Mouse (Mus musculus) embryonic facial prominence, embryonic 15.5 days (tissue): ENCODE results near the gene Kcnip2. TPM values are rescaled to one million over a fixed set of nuclear protein-coding genes. Genes with fewer than 3 reads are reported as not detected.
A peak's percentile ranks its signal among the peaks of the same experiment; 100 is the strongest.
"Not testable (repeated sequence)": the region's sequence is repeated elsewhere in the genome, so short reads cannot be mapped to it uniquely, and the experiment has no call there.

Experiments
- ATAC-seq: fragments of 200-750 bp; cut with Nextera tagmentation; 2 replicates; pipeline ENCODE4 v1.8.0; 2017; ENCODE audit warnings: low read depth, moderate TSS enrichment; ENCODE audit not compliant: insufficient number of reproducible peaks, low FRiP score, low TSS enrichment
- H3K27ac ChIP-seq: fragments of 300-500 bp; sonication (generic); replicated peaks from 2 replicates; pipeline ENCODE4 v1.5.1; 2015; ENCODE audit warnings: mild to moderate bottlenecking, inconsistent platforms
- H3K27me3 ChIP-seq: fragments of 300-500 bp; sonication (generic); 2 replicates; pipeline ENCODE4 v1.6.1; 2015; ENCODE audit warnings: inconsistent platforms
- H3K36me3 ChIP-seq: fragments of 300-500 bp; sonication (generic); 2 replicates; pipeline ENCODE4 v1.6.1; 2015; ENCODE audit warnings: mild to moderate bottlenecking, inconsistent platforms
- H3K4me1 ChIP-seq: fragments of 300-500 bp; sonication (generic); 2 replicates; pipeline ENCODE4 v1.6.1; 2015; ENCODE audit warnings: inconsistent platforms
- H3K4me2 ChIP-seq: fragments of 300-500 bp; sonication (generic); replicated peaks from 2 replicates; pipeline ENCODE4 v1.6.1; 2015; ENCODE audit warnings: mild to moderate bottlenecking, inconsistent platforms
- H3K4me3 ChIP-seq: fragments of 300-500 bp; sonication (generic); replicated peaks from 2 replicates; pipeline ENCODE4 v1.5.1; 2015; ENCODE audit warnings: mild to moderate bottlenecking, inconsistent platforms
- H3K9ac ChIP-seq: fragments of 300-500 bp; sonication (generic); 2 replicates; pipeline ENCODE4 v1.6.1; 2015; ENCODE audit warnings: inconsistent platforms
- H3K9me3 ChIP-seq: fragments of 300-500 bp; sonication (generic); replicated peaks from 2 replicates; pipeline ENCODE4 v1.6.1; 2016; ENCODE audit warnings: inconsistent platforms
- WGBS: fragments of 180-500 bp; shearing (Covaris S2); methylation state at CpG from one replicate; pipeline ENCODE4 v1.1.7; 2015; 5-methylcytosine and 5-hydroxymethylcytosine counted together
- polyA plus RNA-seq: library from polyadenylated mRNA; unstranded; fragments of >200 nt; fragmentation: Nextera tagmentation; extraction: Ambion mirVana; gene quantifications from 2 replicates; pipeline ENCODE4 v1.2.1, GENCODE M21; 2015

The Kcnip2 gene
- polyA plus RNA-seq, 1 experiment from 2014 or later = 2.5 TPM

DNA sequence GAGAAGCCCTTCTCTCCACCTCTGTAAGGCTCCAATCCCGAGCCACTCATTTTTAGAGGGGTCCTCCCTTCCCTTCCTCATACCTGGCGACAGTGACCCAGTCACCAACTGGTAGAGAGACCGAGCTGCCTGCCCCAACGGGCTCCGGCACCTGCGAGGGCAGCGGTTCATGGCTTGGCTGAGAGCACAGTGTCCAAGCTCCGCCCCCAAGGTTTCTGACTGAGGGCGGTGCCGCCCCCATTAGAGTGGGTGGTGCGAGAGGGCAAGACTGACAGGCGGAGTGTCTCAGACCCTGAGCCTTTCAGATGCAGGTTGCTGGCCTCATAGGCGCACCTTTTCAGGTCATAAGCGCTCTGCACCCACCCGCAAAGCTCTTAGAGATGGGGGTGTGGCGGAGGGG, 3.7 kb downstream of the Kcnip2 start:
- no peaks in the 10 kb centered on the region for H3K36me3 ChIP-seq
- H3K9ac ChIP-seq = no peak overlapping the region
- no peak overlapping the region for H3K27ac ChIP-seq
- H3K4me2 ChIP-seq = peak overlapping the region; percentile 40
- no peak overlapping the region; the same call in 1 of the 2 replicates for H3K4me3 ChIP-seq
- 3% methylated on average over 16 of the region's 16 CpGs for WGBS
- H3K27me3 ChIP-seq = peaks cover 6% of the 10 kb centered on the region
- ATAC-seq = no peak
- peaks cover 37% of the 10 kb centered on the region for H3K4me1 ChIP-seq
- H3K9me3 ChIP-seq = no peaks in the 10 kb centered on the region

DNA sequence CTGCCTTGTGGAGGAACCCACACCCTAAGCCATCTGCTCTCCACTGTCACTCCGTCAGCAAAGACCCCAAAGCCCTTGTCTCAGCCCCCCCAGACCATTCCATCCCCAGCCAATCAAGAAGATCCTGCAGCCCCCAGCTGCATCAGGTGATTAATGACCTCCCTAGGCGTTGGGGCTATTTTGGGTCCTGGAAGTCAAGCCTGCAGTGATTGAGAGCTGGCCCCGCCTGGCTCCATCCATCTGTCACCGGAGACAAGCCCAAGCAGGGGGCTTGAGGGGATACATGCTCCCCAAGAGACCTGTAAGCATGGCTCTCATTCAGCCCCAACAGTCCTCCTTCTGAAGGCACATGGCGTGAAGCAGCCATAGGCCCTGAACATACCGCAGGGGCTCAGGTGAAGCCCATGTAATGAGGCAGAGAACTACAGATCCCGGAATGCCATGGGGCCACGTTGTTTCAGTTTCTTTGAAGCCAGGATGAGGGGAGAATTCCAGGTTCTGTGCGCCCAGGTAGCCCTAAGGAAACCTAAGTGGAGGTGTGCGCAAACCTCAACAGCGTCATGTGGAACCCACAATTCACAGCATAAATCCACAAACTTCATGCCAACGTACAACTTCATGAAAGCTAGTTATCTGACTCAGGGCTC, 4.7 kb downstream of the Kcnip2 start:
- no peaks in the 10 kb centered on the region for H3K9me3 ChIP-seq
- H3K36me3 ChIP-seq = no peaks in the 10 kb centered on the region
- H3K4me2 ChIP-seq = no peak overlapping the region
- H3K9ac ChIP-seq = no peak overlapping the region
- H3K4me1 ChIP-seq = peaks cover 28% of the 10 kb centered on the region
- 72% methylated on average over 12 of the region's 12 CpGs for WGBS
- peaks cover 6% of the 10 kb centered on the region for H3K27me3 ChIP-seq
- ATAC-seq = no peak
- no peak overlapping the region for H3K4me3 ChIP-seq
- no peak overlapping the region for H3K27ac ChIP-seq

DNA sequence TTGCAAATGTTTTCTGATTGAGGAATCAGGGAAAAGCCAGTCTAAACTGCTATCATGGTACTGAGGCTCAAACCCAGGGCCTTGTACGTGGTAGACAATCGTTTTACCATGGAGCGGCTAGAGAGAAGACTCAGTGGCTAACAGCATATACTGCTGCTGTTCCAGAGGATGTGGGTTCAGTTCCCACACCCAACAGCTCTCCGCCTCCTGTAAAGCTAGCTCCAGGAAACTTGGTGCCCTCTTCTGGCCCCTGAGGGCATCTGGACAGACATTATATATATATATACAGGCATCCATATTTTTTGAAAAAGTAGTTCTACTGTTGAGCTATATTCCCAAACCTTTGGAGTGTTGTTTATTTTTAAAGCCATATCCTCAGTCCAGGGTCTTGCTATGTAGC, 8.1 kb downstream of the Kcnip2 start:
- Histone ChIP-seq H3K4me1 (peaks cover 19% of the 10 kb centered on the region), H3K9me3 (no peaks in the 10 kb centered on the region), H3K4me3 (no peak overlapping the region), H3K27ac (no peak overlapping the region), H3K4me2 (no peak overlapping the region), H3K36me3 (no peaks in the 10 kb centered on the region), H3K9ac (no peak overlapping the region), H3K27me3 (peaks cover 6% of the 10 kb centered on the region)
- WGBS = 88% methylated on average over 4 of the region's 4 CpGs
- ATAC-seq = no peak

DNA sequence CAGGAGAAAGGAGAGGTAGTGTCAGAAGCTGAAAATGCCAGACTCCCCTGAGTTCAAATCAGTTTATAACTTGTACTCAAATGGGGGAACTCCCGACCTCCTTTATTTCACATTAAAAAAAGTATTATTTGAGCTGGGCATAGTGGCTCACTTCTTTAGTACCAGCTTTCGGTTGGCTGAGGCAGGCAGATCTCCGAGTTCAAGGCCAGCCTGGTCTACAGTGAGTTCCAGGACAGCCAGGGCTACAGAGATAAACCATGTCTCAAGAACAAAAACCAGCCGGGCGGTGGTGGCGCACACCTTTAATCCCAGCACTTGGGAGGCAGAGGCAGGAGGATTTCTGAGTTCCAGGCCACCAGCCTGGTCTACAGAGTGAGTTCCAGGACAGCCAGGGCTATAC, 10.0 kb downstream of the Kcnip2 start:
- WGBS = 95% methylated on average over 6 of the region's 6 CpGs
- H3K9ac ChIP-seq, ATAC-seq, H3K9me3 ChIP-seq, H3K27me3 ChIP-seq, H3K4me1 ChIP-seq, H3K4me3 ChIP-seq, H3K27ac ChIP-seq, H3K4me2 ChIP-seq, H3K36me3 ChIP-seq: not testable (repeated sequence)

DNA sequence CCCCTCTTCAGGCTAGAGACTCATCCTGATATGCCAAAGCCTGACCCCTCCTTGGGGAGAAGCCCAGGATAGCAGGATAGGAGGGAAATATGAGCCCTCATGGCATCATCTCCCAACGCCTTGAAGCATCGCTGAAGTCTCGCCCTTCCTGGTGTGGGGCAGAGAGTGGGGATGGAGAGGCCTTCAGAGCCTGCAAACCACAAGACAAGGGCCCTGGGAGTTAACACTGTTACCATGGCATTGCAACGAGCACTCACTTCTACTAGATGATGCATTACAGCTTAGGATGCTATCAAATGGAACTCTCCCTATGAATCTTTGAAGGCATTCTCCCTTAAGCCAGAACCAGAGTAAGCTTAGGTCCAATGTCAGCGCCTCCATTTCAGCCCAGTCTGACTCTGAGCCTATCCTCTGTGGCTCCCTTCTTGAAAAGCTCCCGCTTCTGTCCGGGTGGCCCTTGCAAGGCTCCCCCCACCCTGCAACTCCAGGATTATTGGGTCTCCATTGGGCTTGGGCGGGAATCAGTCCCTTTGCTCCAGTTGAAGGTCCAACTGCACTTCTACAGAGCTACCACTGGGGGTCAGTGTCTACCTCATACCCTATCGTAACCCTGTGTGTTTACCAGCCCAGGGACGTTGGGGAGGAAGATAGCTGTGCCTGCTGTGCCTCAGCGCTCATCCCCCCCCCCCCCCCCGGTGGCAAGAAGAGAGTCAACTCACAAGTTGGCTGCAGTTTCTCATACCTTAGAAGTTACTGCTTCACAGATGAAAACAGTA, 11.1 kb downstream of the Kcnip2 start:
- Histone ChIP-seq H3K9ac (no peak overlapping the region), H3K27ac (no peak overlapping the region), H3K4me1 (0 out of 2 replicates have a peak, but pooled peaks cover 8% of the 10 kb centered on the region), H3K4me2 (no peak overlapping the region), H3K36me3 (no peaks in the 10 kb centered on the region), H3K9me3 (no peaks in the 10 kb centered on the region), H3K4me3 (no peak overlapping the region), H3K27me3 (no peaks in the 10 kb centered on the region)
- WGBS = 20% methylated on average over 12 of the region's 12 CpGs
- no peak for ATAC-seq

GRCm38 (mm10) chr19:45803408-45803807, 12.5 kb downstream of the Kcnip2 start:
- Histone ChIP-seq H3K9ac (no peak overlapping the region), H3K4me3 (no peak overlapping the region), H3K4me1 (0 out of 2 replicates have a peak, but pooled peaks cover 8% of the 10 kb centered on the region), H3K27me3 (no peaks in the 10 kb centered on the region), H3K9me3 (no peaks in the 10 kb centered on the region), H3K4me2 (no peak overlapping the region), H3K27ac (no peak overlapping the region), H3K36me3 (no peaks in the 10 kb centered on the region)
- ATAC-seq = no peak
- 18% methylated on average over 4 of the region's 4 CpGs for WGBS

DNA sequence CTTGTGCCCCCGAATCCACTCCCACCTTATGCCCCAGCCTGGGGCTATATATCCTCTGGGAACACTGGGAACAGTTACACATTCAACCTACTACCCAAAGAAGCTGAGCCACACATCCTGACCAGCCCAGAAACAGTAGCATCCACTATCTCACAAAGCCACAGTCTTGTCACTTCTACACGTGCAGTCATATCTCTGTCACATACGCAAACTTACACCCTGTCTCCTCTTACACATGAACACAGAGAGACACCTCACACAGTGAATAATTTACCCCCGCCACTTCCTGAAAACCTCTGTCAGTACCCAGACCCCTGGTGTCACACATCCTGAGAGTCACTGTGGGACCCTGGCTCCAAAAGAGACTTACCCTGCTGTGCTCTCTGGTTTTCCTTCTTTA, 13.2 kb downstream of the Kcnip2 start:
- Histone ChIP-seq H3K27me3 (no peaks in the 10 kb centered on the region), H3K9ac (no peak overlapping the region), H3K4me2 (no peak overlapping the region), H3K9me3 (no peaks in the 10 kb centered on the region), H3K4me1 (0 out of 2 replicates have a peak, but pooled peaks cover 8% of the 10 kb centered on the region), H3K4me3 (no peak overlapping the region), H3K36me3 (no peaks in the 10 kb centered on the region), H3K27ac (no peak overlapping the region)
- WGBS = 66% methylated on average over 4 of the region's 4 CpGs
- ATAC-seq = no peak

- Histone ChIP-seq H3K27ac (no peak overlapping the region), H3K4me1 (peaks cover 12% of the 10 kb centered on the region), H3K4me3 (no peak overlapping the region), H3K36me3 (no peaks in the 10 kb centered on the region), H3K4me2 (no peak overlapping the region), H3K9ac (no peak overlapping the region), H3K9me3 (no peaks in the 10 kb centered on the region), H3K27me3 (no peaks in the 10 kb centered on the region)
- WGBS = 66% methylated on average over 15 of the region's 15 CpGs
- no peak for ATAC-seq
These were observed 19.0 kb downstream of the Kcnip2 start for GRCm38 (mm10) chr19:45796879-45797278.

- Histone ChIP-seq H3K27me3 (no peaks in the 10 kb centered on the region), H3K4me1 (peaks cover 12% of the 10 kb centered on the region), H3K4me2 (peak overlapping the region; percentile 49), H3K27ac (peak overlapping the region; percentile 34; the same call in 1 of the 2 replicates), H3K36me3 (no peaks in the 10 kb centered on the region), H3K9me3 (no peaks in the 10 kb centered on the region), H3K4me3 (peak overlapping the region; percentile 29), H3K9ac (no peak overlapping the region)
- ATAC-seq = no peak
- WGBS = 6% methylated on average over 15 of the region's 15 CpGs
These were observed 19.8 kb downstream of the Kcnip2 start for GRCm38 (mm10) chr19:45796061-45796556.

GRCm38 (mm10) chr19:45795406-45795944, 20.4 kb downstream of the Kcnip2 start:
- Histone ChIP-seq H3K27me3 (no peaks in the 10 kb centered on the region), H3K9me3 (no peaks in the 10 kb centered on the region), H3K9ac (no peak overlapping the region), H3K4me1 (peaks cover 12% of the 10 kb centered on the region), H3K4me3 (peak overlapping the region; percentile 29; the same call in 1 of the 2 replicates), H3K36me3 (no peaks in the 10 kb centered on the region), H3K27ac (peak overlapping the region; percentile 34; the same call in 1 of the 2 replicates), H3K4me2 (peak overlapping the region; percentile 49)
- 20% methylated on average over 15 of the region's 15 CpGs for WGBS
- ATAC-seq = no peak

GRCm38 (mm10) chr19:45794718-45795117, 21.1 kb downstream of the Kcnip2 start:
- Histone ChIP-seq H3K27ac (no peak overlapping the region), H3K27me3 (no peaks in the 10 kb centered on the region), H3K9ac (no peak overlapping the region), H3K9me3 (no peaks in the 10 kb centered on the region), H3K4me2 (no peak overlapping the region), H3K36me3 (no peaks in the 10 kb centered on the region), H3K4me3 (no peak overlapping the region), H3K4me1 (peaks cover 12% of the 10 kb centered on the region)
- WGBS = 70% methylated on average over 6 of the region's 6 CpGs
- no peak for ATAC-seq
